Mouse (Mus musculus) liver, adult 2 months (tissue): ENCODE data around the gene Clpsl2.

Experiments used
- CTCF ChIP-seq: fragments of 200-500 bp; IDR thresholded peaks from 2 replicates; pipeline ENCODE4 v1.5.1; 2011; ENCODE audit warnings: low read depth, low read length, control low read depth
- POLR2A ChIP-seq: fragments of 200-500 bp; IDR thresholded peaks from 2 replicates; pipeline ENCODE4 v1.6.1; 2011; ENCODE audit warnings: low read length, control low read depth; ENCODE audit not compliant: insufficient read depth; ENCODE audit errors: extremely low read depth

DNA sequence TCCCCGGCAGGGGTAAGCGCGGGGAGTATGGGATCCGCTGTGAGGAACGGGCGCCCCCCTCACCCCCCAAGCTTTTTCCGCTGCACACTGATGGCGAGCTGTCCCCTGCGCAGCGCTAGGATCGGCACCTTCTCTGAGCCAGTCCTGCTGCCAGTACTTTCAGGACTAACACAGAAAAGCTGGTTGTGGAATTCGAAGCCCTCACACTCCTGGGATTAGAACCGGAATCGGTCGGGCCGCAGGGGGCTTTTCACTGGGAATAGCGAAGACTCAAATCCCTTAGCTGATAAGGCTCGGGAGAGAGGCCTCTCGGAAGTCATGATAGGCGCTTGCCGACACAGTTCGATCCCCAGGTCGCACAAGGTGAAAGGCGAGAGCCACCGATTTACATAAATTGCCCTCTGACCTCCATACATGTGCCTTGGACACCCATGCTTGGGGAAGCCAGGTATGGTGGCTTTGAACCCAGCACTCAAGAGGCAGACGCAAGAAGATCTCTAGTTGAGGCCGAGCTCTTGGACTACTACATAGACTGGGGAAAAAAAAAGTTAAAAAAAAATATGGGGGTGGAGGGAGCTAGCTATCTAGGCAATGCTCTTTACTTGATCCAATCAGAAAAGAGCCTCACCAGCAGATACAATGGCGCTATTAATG, 25.7 kb upstream of the Clpsl2 start:
- TF ChIP-seq POLR2A (no peak), CTCF (no peak)
